ENCODE assay signal across 11 mouse cellular contexts in the genomic region with DNA sequence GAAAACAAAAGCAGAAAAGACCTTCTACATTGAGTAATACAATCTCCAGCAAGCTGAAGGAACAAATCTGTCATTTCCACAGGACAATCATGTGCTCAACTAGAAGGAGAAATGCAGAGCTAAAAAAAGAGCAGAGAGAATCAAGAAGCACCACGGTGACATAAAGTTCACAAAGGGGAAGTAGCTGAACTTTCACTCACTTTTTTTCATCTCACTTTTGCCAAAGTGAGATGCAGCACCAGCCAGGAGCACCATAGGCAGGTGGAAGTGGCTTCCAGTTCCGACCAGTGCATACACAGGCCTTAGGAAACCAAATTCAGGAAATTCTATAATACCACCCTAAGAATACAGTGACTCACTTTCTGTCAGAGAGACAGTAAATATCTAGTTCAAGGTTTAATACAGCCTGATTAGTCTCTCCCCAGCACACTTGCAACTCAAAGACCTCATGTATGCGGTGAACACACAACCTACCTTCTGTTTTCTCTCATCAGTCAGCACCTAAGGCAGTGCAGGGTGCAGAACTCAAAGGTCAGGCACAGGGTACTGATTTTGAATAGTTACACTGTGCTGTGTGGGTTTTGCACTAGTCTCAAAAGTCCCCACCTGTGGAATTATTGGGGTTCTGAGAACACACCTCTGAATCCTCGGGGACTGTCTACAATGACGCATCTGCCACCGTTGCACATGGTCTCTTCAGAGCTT.
A peak's percentile ranks its signal among the peaks of the same experiment; 100 is the strongest.
DNase-seq lines count a peak whose midpoint lies in the region; ATAC-seq lines count a peak whose summit lies in the region.
"Had no signal": no experiment of that assay in that cellular context is flagged by ENCODE, and none has a peak within 500 bp of the region (broad histone marks: within the 10 kb centered on the region; RNA-seq: fewer than 3 reads in every experiment).

No protein-coding gene starts in this region.

- peaks cover 13% of the 10 kb centered on the region for H3K4me1 ChIP-seq in forebrain, embryonic 14.5 days (ENCODE audit: control insufficient read depth, insufficient read depth, low read length)
- H3K4me1 ChIP-seq in forebrain, embryonic 15.5 days = peaks cover 19% of the 10 kb centered on the region
- H3K4me1 ChIP-seq in neural tube, embryonic 15.5 days = peaks cover 41% of the 10 kb centered on the region
- H3K4me1 ChIP-seq in limb, embryonic 12.5 days (replicated peaks) = peaks cover 69% of the 10 kb centered on the region

- H3K9me3 ChIP-seq in forebrain, embryonic 14.5 days (replicated peaks; ENCODE audit: control insufficient read depth, low read length) = no peaks in the 10 kb centered on the region
- H3K9me3 ChIP-seq in forebrain, embryonic 15.5 days = no peaks in the 10 kb centered on the region
- H3K9me3 ChIP-seq in neural tube, embryonic 15.5 days (replicated peaks) = no peaks in the 10 kb centered on the region
- H3K9me3 ChIP-seq in limb, embryonic 12.5 days = no peaks in the 10 kb centered on the region
- H3K9me3 ChIP-seq: midbrain, embryonic 13.5 days had no signal

- no peaks in the 10 kb centered on the region for H3K36me3 ChIP-seq in forebrain, embryonic 14.5 days (ENCODE audit: control insufficient read depth, insufficient read depth, low read length)
- H3K36me3 ChIP-seq in forebrain, embryonic 15.5 days = no peaks in the 10 kb centered on the region
- H3K36me3 ChIP-seq in neural tube, embryonic 15.5 days = no peaks in the 10 kb centered on the region
- H3K36me3 ChIP-seq in limb, embryonic 12.5 days = no peaks in the 10 kb centered on the region
- H3K36me3 ChIP-seq: midbrain, embryonic 13.5 days had no signal

- H3K9ac ChIP-seq in forebrain, embryonic 14.5 days (ENCODE audit: low read length) = no peak overlapping the region
- no peak overlapping the region for H3K9ac ChIP-seq in forebrain, embryonic 15.5 days (replicated peaks)
- no peak overlapping the region for H3K9ac ChIP-seq in neural tube, embryonic 15.5 days (replicated peaks)
- H3K9ac ChIP-seq in limb, embryonic 12.5 days (replicated peaks) = no peak overlapping the region
- H3K9ac ChIP-seq: midbrain, embryonic 13.5 days had no signal

- ATAC-seq in forebrain, embryonic 14.5 days = no peak
- ATAC-seq in forebrain, embryonic 15.5 days (replicated peaks) = no peak
- ATAC-seq in neural tube, embryonic 15.5 days (ENCODE audit: low FRiP score) = no peak
- ATAC-seq in limb, embryonic 12.5 days (ENCODE audit: insufficient number of reproducible peaks, insufficient read depth, low FRiP score, low TSS enrichment, low read depth) = no peak
- ATAC-seq in cerebellum, adult (ENCODE audit: insufficient number of reproducible peaks, low FRiP score, low TSS enrichment) = no peak; the same call in 1 of the 2 replicates
- ATAC-seq: midbrain, embryonic 13.5 days had no signal

- no peak overlapping the region for H3K4me3 ChIP-seq in forebrain, embryonic 14.5 days (ENCODE audit: low read depth, low read length)
- no peak overlapping the region for H3K4me3 ChIP-seq in forebrain, embryonic 15.5 days
- H3K4me3 ChIP-seq in neural tube, embryonic 15.5 days (replicated peaks) = no peak overlapping the region
- no peak overlapping the region for H3K4me3 ChIP-seq in limb, embryonic 12.5 days (replicated peaks)
- H3K4me3 ChIP-seq: midbrain, embryonic 13.5 days had no signal

- H3K27ac ChIP-seq in forebrain, embryonic 14.5 days (ENCODE audit: low read depth, low read length) = peak overlapping the region; percentile 17; the same call in 1 of the 2 replicates
- H3K27ac ChIP-seq in forebrain, embryonic 15.5 days (replicated peaks) = no peak overlapping the region
- 0 out of 2 replicates have a peak overlapping the region, but pooled peaks have one; percentile 5 for H3K27ac ChIP-seq in neural tube, embryonic 15.5 days (replicated peaks)
- H3K27ac ChIP-seq in limb, embryonic 12.5 days = peak overlapping the region; percentile 66
- H3K27ac ChIP-seq: midbrain, embryonic 13.5 days had no signal

- no peaks in the 10 kb centered on the region for H3K27me3 ChIP-seq in forebrain, embryonic 14.5 days (replicated peaks; ENCODE audit: control insufficient read depth, insufficient read depth, low read length)
- no peaks in the 10 kb centered on the region for H3K27me3 ChIP-seq in forebrain, embryonic 15.5 days
- H3K27me3 ChIP-seq in neural tube, embryonic 15.5 days (replicated peaks) = no peaks in the 10 kb centered on the region
- no peaks in the 10 kb centered on the region for H3K27me3 ChIP-seq in limb, embryonic 12.5 days
- H3K27me3 ChIP-seq: midbrain, embryonic 13.5 days had no signal

- WGBS in forebrain, embryonic 14.5 days = 70% methylated on average over 6 of the region's 6 CpGs
- 65% methylated on average over 6 of the region's 6 CpGs for WGBS in forebrain, embryonic 15.5 days
- 73% methylated on average over 6 of the region's 6 CpGs for WGBS in neural tube, embryonic 15.5 days
- WGBS in limb, embryonic 12.5 days = 44% methylated on average over 6 of the region's 6 CpGs

- DNase-seq in forebrain, embryonic 14.5 days (ENCODE audit: low spot score) = no peak
- no peak for DNase-seq in neural tube, embryonic 10.5 days (ENCODE audit: extremely low spot score, low spot score)
- no peak for DNase-seq in testis, postnatal 14 days (ENCODE audit: low spot score)
- DNase-seq in urinary bladder, postnatal 4 days (ENCODE audit: low spot score in 2 of 2) = no peak
- DNase-seq: adrenal gland, postnatal 25 days; cerebellum, postnatal 10 days had no signal

- no peak overlapping the region for H3K4me2 ChIP-seq in forebrain, embryonic 14.5 days (ENCODE audit: low read length)
- H3K4me2 ChIP-seq in forebrain, embryonic 15.5 days (replicated peaks) = no peak overlapping the region
- H3K4me2 ChIP-seq in neural tube, embryonic 15.5 days = no peak overlapping the region
- 0 out of 2 replicates have a peak overlapping the region, but pooled peaks have one; percentile 23 for H3K4me2 ChIP-seq in limb, embryonic 12.5 days
- H3K4me2 ChIP-seq: midbrain, embryonic 13.5 days had no signal
